Mouse (Mus musculus) ES-E14 (cell line): ENCODE measurements around the gene A430005L14Rik.

ENCODE experiments used
- HCFC1 ChIP-seq: IDR thresholded peaks from 2 replicates; pipeline ENCODE4 v1.6.1; 2012; ENCODE audit warnings: low read length, inconsistent platforms, borderline replicate concordance; ENCODE audit not compliant: insufficient read depth
- MAFK ChIP-seq: IDR thresholded peaks from 2 replicates; pipeline ENCODE4 v1.6.1; 2014; ENCODE audit warnings: mild to moderate bottlenecking, low read depth, low read length, inconsistent platforms; ENCODE audit not compliant: insufficient read depth

GRCm38 (mm10) chr4:153945741-153946140 lies 11.3 kb upstream of the A430005L14Rik start:
- TF ChIP-seq MAFK (no peak), HCFC1 (no peak)
